Mouse (Mus musculus): ENCODE data around the gene Adra2b. TPM values are rescaled to one million over a fixed set of nuclear protein-coding genes. Genes with fewer than 3 reads are reported as not detected.

The Adra2b gene
- 2.6 and 2.8 TPM in 2 replicates for polyA plus RNA-seq (2016; fragmentation: Nextera tagmentation; extraction: Ambion mirVana)

- DNase-seq (ENCODE audit: low spot score), result peak; percentile 80
- H3K4me3 ChIP-seq, result peak within 1 kb of the TSS; percentile 59
- H3K4me1 ChIP-seq, result peaks cover 17% of the 10 kb centered on the region
- H3K27me3 ChIP-seq (ENCODE audit: low read depth, poor library complexity, severe bottlenecking), result peaks cover 73% of the 10 kb centered on the region
- WGBS, result under 1% methylated on average over 49 of the region's 49 CpGs
- no peaks in the 10 kb centered on the region for H3K9me3 ChIP-seq (replicated peaks)
- no peaks in the 10 kb centered on the region for H3K36me3 ChIP-seq
- no peak within 1 kb of the TSS; the same call in 1 of the 2 replicates for H3K27ac ChIP-seq (replicated peaks)
Observed at GRCm38 (mm10) chr2:127362459-127363281, at the start of gene Adra2b. TSS of gene Adra2b (plus strand) at chr2:127363208.

GRCm38 (mm10) chr2:127313878-127314277 is 49.1 kb upstream of the Adra2b start:
- 52% methylated on average over 4 of the region's 4 CpGs for WGBS
- Histone ChIP-seq H3K27me3 (ENCODE audit: low read depth, poor library complexity, severe bottlenecking) (no peaks in the 10 kb centered on the region), H3K4me1 (no peaks in the 10 kb centered on the region), H3K27ac (replicated peaks) (0 out of 2 replicates have a peak overlapping the region, but pooled peaks have one; percentile 13), H3K4me3 (no peak overlapping the region), H3K9me3 (replicated peaks) (no peaks in the 10 kb centered on the region), H3K36me3 (no peaks in the 10 kb centered on the region)
- DNase-seq (ENCODE audit: low spot score), result no peak

DNA sequence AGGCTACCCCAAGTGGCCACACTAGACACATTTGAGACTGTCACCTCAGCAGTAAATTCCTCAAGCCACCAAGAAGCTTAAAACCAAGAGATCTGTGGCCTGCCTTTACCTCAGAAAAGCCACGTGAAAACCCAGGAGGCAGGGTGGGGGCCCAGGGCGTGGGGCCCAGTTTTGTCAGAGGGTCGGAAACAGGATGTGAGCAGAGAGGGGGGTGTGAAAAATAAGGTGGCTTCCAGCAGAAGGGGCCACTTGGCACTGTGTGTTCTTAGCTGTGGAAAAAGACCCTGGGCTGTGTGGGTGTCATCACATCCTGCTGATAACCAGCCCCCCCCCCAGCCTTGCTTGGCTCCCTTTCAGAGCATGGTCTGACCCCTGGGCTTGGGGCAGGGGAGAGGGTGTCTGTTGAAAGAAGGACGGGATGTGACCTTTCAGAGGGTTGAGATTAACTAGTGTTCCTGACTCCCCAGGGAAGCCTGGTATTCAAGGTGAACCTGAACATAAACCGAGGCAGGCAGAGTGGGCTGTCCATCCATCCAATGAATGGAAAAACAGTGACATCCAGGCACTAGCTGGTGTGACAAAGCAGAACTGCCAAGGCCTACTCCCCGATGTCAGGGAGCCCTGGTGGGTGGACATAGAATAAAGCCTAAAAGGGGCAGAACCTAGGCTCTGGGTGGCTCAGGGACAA is 48.4 kb upstream of the Adra2b start:
- WGBS, result 79% methylated on average over 6 of the region's 6 CpGs
- H3K27ac ChIP-seq (replicated peaks), result no peak overlapping the region
- no peak for DNase-seq (ENCODE audit: low spot score)

GRCm38 (mm10) chr2:127315155-127315470 is 47.9 kb upstream of the Adra2b start:
- Histone ChIP-seq H3K9me3 (replicated peaks) (no peaks in the 10 kb centered on the region), H3K36me3 (no peaks in the 10 kb centered on the region), H3K4me1 (no peaks in the 10 kb centered on the region), H3K27me3 (ENCODE audit: low read depth, poor library complexity, severe bottlenecking) (no peaks in the 10 kb centered on the region), H3K27ac (replicated peaks) (no peak overlapping the region), H3K4me3 (no peak overlapping the region)
- no peak for DNase-seq (ENCODE audit: low spot score)
- 92% methylated on average over 1 of the region's 1 CpGs for WGBS

More for the DNA sequence above, 48.4 kb upstream of the Adra2b start:
- Histone ChIP-seq H3K27me3 (ENCODE audit: low read depth, poor library complexity, severe bottlenecking) (no peaks in the 10 kb centered on the region), H3K36me3 (no peaks in the 10 kb centered on the region), H3K9me3 (replicated peaks) (no peaks in the 10 kb centered on the region), H3K4me3 (no peak overlapping the region), H3K4me1 (no peaks in the 10 kb centered on the region)

- 85% methylated on average over 5 of the region's 5 CpGs for WGBS
Observed at GRCm38 (mm10) chr2:127316431-127316830, 46.6 kb upstream of the Adra2b start.

GRCm38 (mm10) chr2:127318136-127318535 is 44.9 kb upstream of the Adra2b start:
- no peak overlapping the region for H3K4me3 ChIP-seq
- no peaks in the 10 kb centered on the region for H3K4me1 ChIP-seq
- H3K9me3 ChIP-seq (replicated peaks), result no peaks in the 10 kb centered on the region
- H3K27ac ChIP-seq (replicated peaks), result no peak overlapping the region
- H3K36me3 ChIP-seq, result no peaks in the 10 kb centered on the region
- WGBS, result 85% methylated on average over 4 of the region's 4 CpGs
- no peak for DNase-seq (ENCODE audit: low spot score)
- no peaks in the 10 kb centered on the region for H3K27me3 ChIP-seq (ENCODE audit: low read depth, poor library complexity, severe bottlenecking)

More at GRCm38 (mm10) chr2:127316431-127316830, 46.6 kb upstream of the Adra2b start:
- H3K4me1 ChIP-seq, result no peaks in the 10 kb centered on the region
- no peak overlapping the region for H3K4me3 ChIP-seq
- no peaks in the 10 kb centered on the region for H3K27me3 ChIP-seq (ENCODE audit: low read depth, poor library complexity, severe bottlenecking)
- no peaks in the 10 kb centered on the region for H3K9me3 ChIP-seq (replicated peaks)
- no peak overlapping the region for H3K27ac ChIP-seq (replicated peaks)
- no peak for DNase-seq (ENCODE audit: low spot score)
- H3K36me3 ChIP-seq, result no peaks in the 10 kb centered on the region

DNA sequence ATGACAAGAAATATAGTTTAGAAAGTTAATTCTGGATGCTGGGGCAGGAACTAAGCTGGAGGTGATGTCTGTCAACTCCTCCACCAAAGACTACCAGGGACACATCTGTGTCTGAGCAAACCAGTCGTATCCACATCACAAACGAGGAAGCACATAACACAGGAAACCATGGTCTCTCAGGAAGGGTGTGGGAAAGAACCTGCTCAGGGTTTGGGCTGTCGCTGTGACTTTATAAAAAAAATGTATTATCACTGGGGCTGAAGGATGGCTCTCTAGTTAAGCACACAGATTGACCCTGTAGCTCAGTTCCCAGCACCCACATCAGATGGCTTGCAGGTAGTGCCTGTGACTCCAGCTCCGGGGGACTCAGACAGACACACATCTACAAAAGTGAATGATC is 43.9 kb upstream of the Adra2b start:
- no peak for DNase-seq (ENCODE audit: low spot score)
- no peaks in the 10 kb centered on the region for H3K27me3 ChIP-seq (ENCODE audit: low read depth, poor library complexity, severe bottlenecking)
- H3K36me3 ChIP-seq, result no peaks in the 10 kb centered on the region
- 76% methylated on average over 4 of the region's 4 CpGs for whole genome bisulfite sequencing
- H3K9me3 ChIP-seq (replicated peaks), result no peaks in the 10 kb centered on the region
- no peak overlapping the region for H3K27ac ChIP-seq (replicated peaks)
- H3K4me3 ChIP-seq, result no peak overlapping the region
- no peaks in the 10 kb centered on the region for H3K4me1 ChIP-seq

DNA sequence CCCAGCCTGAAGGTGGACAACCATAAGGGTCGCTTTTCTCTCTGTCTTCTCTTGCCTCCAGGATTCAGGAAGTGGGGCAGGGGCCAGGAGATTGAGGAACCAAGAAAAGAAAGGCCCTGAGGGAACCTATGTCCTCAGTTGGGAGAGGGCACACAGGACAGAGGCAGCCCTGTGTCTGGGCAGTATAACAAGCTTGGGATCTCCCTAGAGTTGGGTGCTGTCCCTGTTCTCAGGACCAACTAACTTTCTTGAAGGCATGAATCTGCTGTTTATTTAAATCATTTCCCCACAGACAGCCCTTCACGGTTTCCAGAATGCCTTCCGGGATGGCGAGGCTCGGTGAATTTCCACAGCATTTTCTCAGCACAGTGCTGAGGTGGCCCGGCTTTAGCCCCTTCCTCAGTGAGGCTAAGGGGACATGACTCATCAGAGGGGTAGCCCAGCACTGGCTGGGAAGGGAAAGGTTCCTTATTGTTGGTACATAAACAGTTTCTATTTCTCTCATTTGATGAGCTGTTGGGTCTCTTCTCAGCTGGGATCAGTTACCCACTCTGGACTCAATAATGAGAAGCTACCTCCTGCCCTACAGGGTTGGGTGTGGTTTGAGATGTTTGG is 40.2 kb upstream of the Adra2b start:
- no peaks in the 10 kb centered on the region for H3K27me3 ChIP-seq (ENCODE audit: low read depth, poor library complexity, severe bottlenecking)
- no peaks in the 10 kb centered on the region for H3K4me1 ChIP-seq
- 81% methylated on average over 6 of the region's 6 CpGs for WGBS
- no peak overlapping the region for H3K4me3 ChIP-seq
- no peaks in the 10 kb centered on the region for H3K9me3 ChIP-seq (replicated peaks)
- no peak overlapping the region for H3K27ac ChIP-seq (replicated peaks)
- no peak for DNase-seq (ENCODE audit: low spot score)
- no peaks in the 10 kb centered on the region for H3K36me3 ChIP-seq

- H3K27me3 ChIP-seq (ENCODE audit: low read depth, poor library complexity, severe bottlenecking), result no peaks in the 10 kb centered on the region
- DNase-seq (ENCODE audit: low spot score), result no peak
- 78% methylated on average over 1 of the region's 1 CpGs for WGBS
Observed at GRCm38 (mm10) chr2:127323667-127324066, 39.3 kb upstream of the Adra2b start.

DNA sequence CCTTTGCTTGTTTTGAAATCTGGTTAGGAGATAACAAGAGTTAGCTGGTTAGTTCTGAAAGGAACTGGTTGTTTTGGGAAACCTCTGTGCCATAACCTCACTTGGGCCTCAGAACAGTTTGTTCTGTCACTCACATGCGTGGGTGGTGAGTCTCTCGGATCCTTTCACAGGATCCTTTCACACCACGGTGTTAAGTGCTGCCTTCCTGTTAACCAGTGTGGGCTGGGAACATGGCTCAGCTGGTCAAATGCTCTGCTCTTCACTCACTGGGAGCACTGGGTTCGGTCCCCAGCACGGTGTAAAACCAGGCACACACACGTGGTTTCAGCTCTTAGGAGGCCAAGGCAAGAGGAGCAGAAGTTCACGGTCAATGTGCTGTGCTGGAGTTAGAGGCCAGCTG is 38.6 kb upstream of the Adra2b start:
- Histone ChIP-seq H3K27ac (replicated peaks) (no peak overlapping the region), H3K9me3 (replicated peaks) (no peaks in the 10 kb centered on the region), H3K4me1 (no peaks in the 10 kb centered on the region), H3K36me3 (no peaks in the 10 kb centered on the region), H3K27me3 (ENCODE audit: low read depth, poor library complexity, severe bottlenecking) (no peaks in the 10 kb centered on the region), H3K4me3 (no peak overlapping the region)
- DNase-seq (ENCODE audit: low spot score), result no peak
- WGBS, result 81% methylated on average over 7 of the region's 7 CpGs

More at GRCm38 (mm10) chr2:127323667-127324066, 39.3 kb upstream of the Adra2b start:
- no peak overlapping the region for H3K27ac ChIP-seq (replicated peaks)
- H3K4me3 ChIP-seq, result no peak overlapping the region
- H3K36me3 ChIP-seq, result no peaks in the 10 kb centered on the region
- H3K9me3 ChIP-seq (replicated peaks), result no peaks in the 10 kb centered on the region
- H3K4me1 ChIP-seq, result no peaks in the 10 kb centered on the region

DNA sequence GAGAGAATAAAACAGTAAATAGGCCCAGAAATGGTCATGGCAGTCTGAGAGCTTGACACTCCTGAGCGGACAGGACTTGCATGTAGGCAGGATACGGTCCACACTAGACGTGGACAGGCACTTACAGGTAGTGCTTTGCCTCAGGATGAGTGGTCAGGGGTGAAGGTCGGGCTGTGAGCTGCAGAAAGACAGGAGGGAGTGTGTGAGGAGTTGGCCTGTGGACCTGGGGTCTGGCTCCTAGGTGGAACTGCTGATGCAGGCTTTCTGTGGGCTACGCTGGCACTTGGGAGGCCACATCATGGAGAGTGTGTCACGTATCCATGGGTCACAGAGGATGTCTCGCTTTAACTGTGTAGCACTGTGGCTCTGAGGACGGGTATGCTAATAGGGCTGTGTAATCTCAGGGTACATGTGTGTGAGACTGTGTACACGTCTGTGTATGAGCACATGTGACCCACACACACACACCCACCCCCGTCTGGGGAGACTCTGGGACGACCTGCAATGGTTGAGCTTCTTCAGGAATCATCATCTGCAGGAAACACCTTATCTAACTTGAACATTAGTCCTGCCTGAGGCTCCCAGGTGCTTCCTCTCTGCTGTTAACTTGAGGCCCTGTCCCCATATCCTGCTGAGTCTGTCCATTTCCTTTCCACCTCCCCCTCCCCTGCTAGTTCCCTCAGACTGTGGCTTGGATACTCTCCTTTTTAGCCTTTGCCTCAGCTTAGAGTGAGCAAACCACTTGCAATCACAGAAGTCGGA is 34.7 kb upstream of the Adra2b start:
- Histone ChIP-seq H3K9me3 (replicated peaks) (no peaks in the 10 kb centered on the region), H3K4me1 (no peaks in the 10 kb centered on the region), H3K4me3 (no peak overlapping the region), H3K27ac (replicated peaks) (no peak overlapping the region), H3K36me3 (no peaks in the 10 kb centered on the region), H3K27me3 (ENCODE audit: low read depth, poor library complexity, severe bottlenecking) (no peaks in the 10 kb centered on the region; the same call in 1 of the 2 replicates)
- WGBS, result 73% methylated on average over 12 of the region's 12 CpGs
- no peak for DNase-seq (ENCODE audit: low spot score)

- H3K4me3 ChIP-seq, result no peak overlapping the region
- no peak for DNase-seq (ENCODE audit: low spot score)
- H3K27ac ChIP-seq (replicated peaks), result no peak overlapping the region
- peaks cover 18% of the 10 kb centered on the region for H3K4me1 ChIP-seq
- 82% methylated on average over 14 of the region's 14 CpGs for WGBS
- H3K9me3 ChIP-seq (replicated peaks), result no peaks in the 10 kb centered on the region
- H3K36me3 ChIP-seq, result no peaks in the 10 kb centered on the region
- H3K27me3 ChIP-seq (ENCODE audit: low read depth, poor library complexity, severe bottlenecking), result peaks cover 44% of the 10 kb centered on the region
Observed at GRCm38 (mm10) chr2:127332807-127333570, 30.0 kb upstream of the Adra2b start.
